Mouse (Mus musculus) fibroblast of lung, adult 2 months (primary cell): ENCODE measurements around the gene Dtx3.

Experiments used
- DNase-seq: peaks from one replicate; pipeline ENCODE4 v3.0.0-alpha.2; 2011; ENCODE audit warnings: low read depth

Gene Dtx3

DNA sequence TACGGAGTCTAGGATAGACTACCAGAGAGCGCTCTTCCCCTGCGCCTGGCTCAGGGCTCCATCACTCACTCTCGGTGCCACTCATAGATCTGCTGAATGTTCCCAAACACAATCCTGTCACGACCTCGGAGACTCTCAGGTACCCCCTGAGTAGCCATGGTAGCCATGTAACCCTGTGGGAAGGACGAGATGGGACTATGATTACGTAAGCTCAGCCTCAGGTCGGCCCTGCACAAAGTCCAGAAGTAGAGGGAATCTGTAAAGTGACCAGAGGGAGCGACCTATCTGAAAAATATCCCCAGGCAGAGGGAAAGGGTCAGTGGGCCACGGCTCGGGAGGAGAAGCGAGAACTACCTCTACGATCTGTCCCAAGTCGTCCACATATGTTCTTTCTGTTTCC lies 10.0 kb downstream of the Dtx3 start:
- no peak for DNase-seq

- DNase-seq = no peak
Observed at GRCm38 (mm10) chr10:127185101-127185500, 10.4 kb downstream of the Dtx3 start.

DNA sequence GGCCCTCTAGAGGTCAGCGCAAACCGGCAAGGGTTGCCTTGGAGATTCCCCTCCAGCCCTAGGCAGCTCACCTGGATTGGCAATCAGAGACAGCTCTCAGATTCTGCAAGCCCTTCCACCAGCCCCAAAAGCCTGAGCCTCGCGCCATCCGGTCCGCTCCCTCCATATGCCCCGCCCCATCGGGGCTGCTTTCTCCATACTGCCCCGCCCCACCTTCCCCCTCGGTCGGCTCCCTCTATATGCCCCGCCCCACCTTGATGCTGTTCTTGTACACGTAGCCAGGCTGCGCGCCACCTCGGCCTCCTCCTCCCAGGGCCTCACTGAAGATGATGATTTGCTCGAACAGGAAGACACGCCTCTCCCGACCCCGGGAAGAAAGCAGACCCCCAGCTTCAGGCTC lies 11.8 kb downstream of the Dtx3 start:
- no peak for DNase-seq

DNA sequence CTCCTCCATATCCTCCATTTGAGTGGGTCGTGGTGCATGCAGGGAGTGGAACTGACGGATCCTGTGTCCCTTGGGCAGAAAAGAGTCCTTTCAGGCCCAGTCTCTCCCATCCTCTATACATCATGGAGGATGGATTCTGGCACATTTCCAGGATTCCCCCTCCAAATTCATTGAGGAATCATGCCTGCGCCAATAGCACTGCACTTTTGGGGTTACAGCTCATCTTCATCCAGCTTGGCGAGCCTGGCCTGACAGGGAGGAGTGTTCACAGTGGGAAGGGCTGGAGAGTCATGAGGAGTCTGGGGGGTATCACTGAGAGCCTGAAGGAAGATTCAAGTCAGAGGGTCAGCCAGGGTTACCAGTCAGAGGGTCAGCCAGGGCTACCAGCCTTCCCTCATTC lies 12.9 kb downstream of the Dtx3 start:
- no peak for DNase-seq

DNA sequence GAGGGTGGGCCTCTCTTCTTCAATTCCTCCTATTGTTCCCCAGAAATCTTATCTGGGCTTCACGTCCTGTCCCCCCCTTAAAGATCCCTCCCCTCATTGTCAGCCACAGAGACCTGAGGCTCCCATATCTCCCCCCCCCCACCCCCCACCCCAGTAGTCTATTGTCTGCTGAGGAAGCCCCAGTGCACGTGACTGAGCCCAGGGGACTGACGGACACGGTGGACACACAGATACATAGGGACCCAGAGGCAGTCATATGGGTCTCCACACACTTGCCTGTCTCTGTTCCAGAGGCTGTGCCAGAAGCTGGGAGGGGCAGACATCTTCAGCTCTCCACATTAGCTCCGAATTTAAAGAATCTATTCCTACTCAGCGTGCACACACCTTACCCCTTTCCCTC lies 14.0 kb downstream of the Dtx3 start:
- DNase-seq = no peak

DNA sequence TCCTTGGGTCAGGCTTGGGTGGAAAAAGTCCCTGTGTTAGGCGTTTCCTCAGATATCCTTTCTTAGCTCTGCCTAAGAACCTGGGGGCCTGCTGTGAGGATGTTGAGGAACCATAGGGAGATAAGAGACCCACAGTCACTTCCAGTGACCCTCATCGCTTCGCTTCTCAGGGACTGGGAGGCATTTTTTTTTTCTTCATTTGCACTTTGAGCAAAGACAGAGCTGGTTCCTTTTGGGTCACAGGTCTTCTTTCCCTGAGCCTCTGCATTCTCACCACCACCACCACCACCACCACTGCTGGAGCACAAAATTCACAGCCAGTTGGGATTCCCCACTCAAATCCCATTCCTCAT lies 14.9 kb downstream of the Dtx3 start:
- DNase-seq = no peak

- no peak for DNase-seq
Observed at GRCm38 (mm10) chr10:127179871-127180694, 15.4 kb downstream of the Dtx3 start, which contains the start of gene Slc26a10. Gene Slc26a10, minus strand, starts transcription at chr10:127180645.

GRCm38 (mm10) chr10:127178286-127179027 lies 17.1 kb downstream of the Dtx3 start:
- DNase-seq = no peak

DNA sequence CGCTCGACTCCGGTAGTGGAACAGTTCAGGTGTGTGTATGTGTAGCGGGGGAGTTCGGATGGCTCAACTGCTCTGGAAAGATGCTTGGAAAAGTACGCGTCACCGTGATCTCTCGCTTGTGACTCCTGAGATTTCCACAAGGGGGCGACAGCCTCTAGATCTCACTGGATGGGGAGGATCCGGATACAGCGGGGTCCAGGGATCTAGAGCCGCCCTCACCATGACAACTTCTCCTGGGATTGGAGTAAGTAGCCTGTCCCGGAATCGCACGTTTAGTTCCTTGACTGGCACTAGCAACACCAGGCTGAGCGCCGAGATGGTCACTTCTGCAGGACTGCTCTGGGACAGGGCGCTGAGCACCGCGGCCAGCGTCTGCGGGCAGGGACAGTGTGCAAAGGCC lies 17.8 kb downstream of the Dtx3 start:
- DNase-seq = peak; percentile 56

- DNase-seq = no peak
Observed at GRCm38 (mm10) chr10:127177235-127177634, 18.3 kb downstream of the Dtx3 start.

DNA sequence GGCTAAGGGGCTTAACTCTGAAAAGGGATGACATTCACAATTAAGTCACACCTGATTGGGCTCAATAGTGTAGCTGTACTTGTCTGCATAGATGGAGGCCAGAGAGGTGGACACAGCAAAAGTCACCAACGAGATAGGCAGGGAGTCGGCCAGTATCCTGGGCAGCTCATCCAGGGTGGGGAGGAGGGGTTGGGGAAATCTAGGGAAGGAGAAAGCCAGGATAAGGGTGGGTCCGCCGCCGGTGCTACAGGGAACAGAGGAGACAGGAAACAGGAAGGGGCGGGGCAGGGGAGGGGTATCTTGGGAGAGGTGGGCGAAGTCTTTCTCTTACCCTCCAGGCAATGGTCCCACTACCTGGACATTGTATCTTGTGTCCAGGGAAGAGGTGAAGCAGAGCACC lies 18.8 kb downstream of the Dtx3 start:
- DNase-seq = no peak

DNA sequence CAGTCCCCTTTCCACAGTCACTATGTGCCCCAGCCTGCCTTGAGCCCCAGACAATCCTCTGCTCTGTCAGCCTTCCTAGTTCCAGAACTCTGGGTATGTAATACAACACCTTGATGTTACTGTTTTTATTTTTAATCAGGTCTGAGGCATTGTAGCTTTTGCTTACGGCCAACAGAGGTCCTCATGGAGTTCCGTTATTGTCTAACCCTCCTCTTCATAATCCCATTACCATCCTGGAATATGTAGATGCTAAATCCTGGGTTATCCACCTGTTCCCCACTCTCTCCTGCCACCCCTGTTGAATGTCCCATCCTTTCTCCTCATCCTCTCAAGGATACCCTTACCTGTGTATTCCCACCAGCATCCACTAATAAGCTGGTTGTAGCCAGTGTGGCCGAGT lies 19.3 kb downstream of the Dtx3 start:
- no peak for DNase-seq

DNA sequence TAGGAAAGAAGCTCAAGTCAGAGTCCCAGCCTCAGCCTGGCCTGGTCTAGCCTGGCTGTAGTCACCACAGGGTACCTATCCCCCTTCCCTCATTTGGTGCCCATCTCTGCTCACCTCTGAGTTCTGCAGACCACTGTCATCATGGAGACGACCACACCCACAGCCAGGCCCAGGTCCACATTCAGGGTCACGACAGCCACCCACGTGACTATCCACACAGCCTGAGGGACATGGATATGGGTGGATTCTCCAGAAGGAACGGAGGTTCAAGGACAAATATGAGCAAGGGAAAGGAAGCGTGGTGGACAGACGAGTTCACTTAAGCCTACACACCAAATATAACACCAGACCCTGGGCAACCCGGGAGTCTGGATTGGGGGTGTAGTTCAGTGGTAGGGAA lies 21.4 kb downstream of the Dtx3 start:
- DNase-seq = no peak

GRCm38 (mm10) chr10:127173148-127174065 lies 22.1 kb downstream of the Dtx3 start:
- no peak for DNase-seq

- DNase-seq = no peak
Observed at GRCm38 (mm10) chr10:127171631-127172200, 23.8 kb downstream of the Dtx3 start.

- peak; percentile 49 for DNase-seq
Observed at GRCm38 (mm10) chr10:127170837-127171272, 24.7 kb downstream of the Dtx3 start.

DNA sequence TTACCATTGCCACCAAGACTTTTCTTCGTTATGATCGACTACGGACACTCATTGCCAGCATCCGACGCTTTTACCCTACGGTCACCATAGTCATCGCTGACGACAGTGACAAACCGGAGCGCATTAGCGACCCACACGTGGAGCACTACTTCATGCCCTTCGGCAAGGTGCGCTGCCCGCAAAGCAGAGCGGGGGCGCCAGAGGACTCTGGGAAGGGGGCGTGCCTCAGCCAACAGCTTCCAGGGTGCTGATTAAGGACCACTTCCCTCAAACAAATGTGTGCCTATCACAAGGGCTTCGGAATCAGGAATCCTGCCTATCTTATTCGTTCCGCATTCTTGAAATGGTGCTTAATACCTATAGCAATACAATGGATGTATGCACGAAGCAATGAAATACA lies 25.5 kb downstream of the Dtx3 start:
- no peak for DNase-seq

GRCm38 (mm10) chr10:127167614-127168192 lies 27.8 kb downstream of the Dtx3 start:
- DNase-seq = peak; percentile 44

DNA sequence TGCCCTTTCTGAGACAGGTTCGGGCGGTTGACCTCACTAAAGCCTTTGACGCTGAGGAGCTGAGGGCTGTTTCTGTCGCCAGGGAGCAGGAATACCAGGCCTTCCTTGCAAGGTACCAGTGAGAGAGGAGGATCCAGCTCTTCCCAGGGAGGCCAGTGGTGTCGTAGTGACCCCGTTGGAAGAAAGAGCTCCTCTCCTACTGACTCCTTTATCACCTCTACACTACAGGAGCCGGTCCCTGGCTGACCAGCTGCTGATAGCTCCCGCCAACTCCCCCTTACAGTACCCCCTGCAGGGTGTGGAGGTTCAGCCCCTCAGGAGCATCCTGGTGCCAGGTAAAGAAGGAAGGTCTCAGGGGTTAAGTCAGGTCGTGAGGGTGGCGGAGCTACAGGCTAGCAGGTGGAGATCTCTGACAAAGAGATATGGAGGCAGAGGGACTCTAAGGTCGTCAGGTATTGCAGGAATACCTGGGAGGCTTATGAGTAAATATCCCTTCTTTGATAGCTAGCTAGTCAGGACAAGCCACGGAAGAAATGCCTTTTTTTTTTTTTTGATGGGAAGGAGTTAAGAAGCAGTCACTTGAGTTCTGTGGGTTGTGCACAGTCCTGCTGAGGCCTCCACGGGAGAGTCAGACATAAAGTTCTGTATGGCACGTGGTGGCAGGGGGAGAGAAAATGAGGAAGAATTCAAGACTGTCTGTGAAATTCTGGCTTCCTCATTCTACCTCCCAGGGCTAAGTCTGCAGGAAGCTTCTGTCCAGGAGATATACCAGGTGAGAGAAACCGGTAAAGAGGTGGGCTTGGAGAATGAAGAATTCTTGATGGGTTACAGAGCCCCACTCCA lies 28.5 kb downstream of the Dtx3 start:
- no peak for DNase-seq

DNA sequence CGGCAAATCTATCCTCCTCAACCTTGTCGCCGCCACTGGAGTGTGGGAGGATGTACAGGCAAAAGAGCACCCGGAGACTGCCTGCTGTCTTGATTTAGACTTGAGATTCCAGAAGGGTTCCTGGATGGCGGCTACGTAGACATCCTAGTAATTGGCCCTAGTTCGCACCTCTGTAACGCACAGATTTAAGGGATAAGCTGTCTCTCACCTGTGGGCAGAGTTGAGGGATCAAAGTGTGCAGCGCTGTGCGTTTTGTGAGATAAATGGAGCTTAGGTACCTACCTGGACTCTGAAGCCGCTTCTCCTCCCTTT lies 29.2 kb downstream of the Dtx3 start:
- DNase-seq = no peak
